In the genomic region with DNA sequence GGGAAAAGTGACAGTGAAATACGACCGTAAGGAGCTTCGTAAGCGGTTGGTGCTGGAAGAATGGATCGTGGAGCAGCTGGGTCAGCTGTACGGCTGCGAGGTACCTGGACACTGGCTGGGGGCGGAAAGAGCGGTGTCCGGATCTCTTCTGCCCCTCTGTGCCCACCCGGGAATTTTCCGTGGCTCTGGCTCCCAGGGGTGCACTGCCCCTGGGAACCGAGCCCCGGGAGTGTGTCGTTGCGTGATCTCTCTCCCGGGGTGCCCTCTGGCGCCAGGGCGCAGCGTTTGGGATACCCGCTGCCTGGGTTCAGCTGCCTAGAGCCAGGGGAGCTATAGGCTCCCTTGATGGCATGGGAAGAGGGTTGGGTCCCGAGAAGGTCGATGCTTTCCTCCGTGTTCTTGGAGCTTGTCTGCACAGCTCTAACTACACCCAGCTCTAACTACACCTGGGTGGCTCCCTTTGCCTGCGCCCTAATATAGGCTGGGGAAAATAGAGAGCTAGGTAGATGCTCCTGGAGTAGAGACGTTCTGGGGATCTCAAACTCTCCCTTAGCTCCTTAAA, we compare ENCODE assay signal across 7 mouse cellular contexts. TPM values are rescaled to one million over a fixed set of nuclear protein-coding genes. Genes with fewer than 3 reads are reported as not detected.
A peak's percentile ranks its signal among the peaks of the same experiment; 100 is the strongest.
DNase-seq lines count a peak whose midpoint lies in the region; ATAC-seq and TF ChIP-seq lines count a peak whose summit lies in the region.

No protein-coding gene starts in this region.

- H3K4me1 ChIP-seq in forebrain, embryonic 13.5 days: peaks cover 11% of the 10 kb centered on the region
- peaks cover 19% of the 10 kb centered on the region for H3K4me1 ChIP-seq in midbrain, embryonic 10.5 days

- H3K27ac ChIP-seq in forebrain, embryonic 13.5 days: no peak overlapping the region
- H3K27ac ChIP-seq in left cerebral cortex, adult 2 months: peak overlapping the region; percentile 87
- H3K27ac ChIP-seq in midbrain, embryonic 10.5 days (replicated peaks): peak overlapping the region; percentile 69

- in situ Hi-C loops in Patski (cut with MboI; ENCODE audit: low pct_unique_long_range_greater_than_20kb): no loop called here

- H3K27me3 ChIP-seq in Patski: peaks cover 10% of the 10 kb centered on the region
- peaks cover 13% of the 10 kb centered on the region; the same call in 1 of the 2 replicates for H3K27me3 ChIP-seq in forebrain, embryonic 13.5 days
- peaks cover 48% of the 10 kb centered on the region for H3K27me3 ChIP-seq in midbrain, embryonic 10.5 days (ENCODE audit: low read depth, poor library complexity, severe bottlenecking)

- CTCF ChIA-PET in Patski (lab: Charles Lee): interaction anchor here (0.7 to 1.3 kb wide), 3 partner anchors 9 to 164 kb away, joined by 3 to 5 read pairs (median 3); no protein-coding TSS in a partner anchor

- H3K9me3 ChIP-seq in forebrain, embryonic 13.5 days (replicated peaks): no peaks in the 10 kb centered on the region
- H3K9me3 ChIP-seq in midbrain, embryonic 10.5 days (replicated peaks): no peaks in the 10 kb centered on the region

- peak overlapping the region; percentile 73 for H3K9ac ChIP-seq in forebrain, embryonic 13.5 days

- WGBS in forebrain, embryonic 13.5 days: under 1% methylated on average over 26 of the region's 26 CpGs
- 2% methylated on average over 26 of the region's 26 CpGs for WGBS in midbrain, embryonic 10.5 days

- H3K4me2 ChIP-seq in forebrain, embryonic 13.5 days: peak overlapping the region; percentile 90

- DNase-seq in Patski (ENCODE audit: low read depth, low spot score): no peak
- DNase-seq in adrenal gland, postnatal 14 days: peak; percentile 61
- DNase-seq in heart, postnatal 14 days: peak; percentile 21 to 41
- peak; percentile 48 to 56 for DNase-seq in left cerebral cortex, adult 2 months (ENCODE audit: extremely low spot score in 1 of 2, low spot score in 2 of 2)
- no peak for DNase-seq in midbrain, embryonic 10.5 days (ENCODE audit: low spot score)
- DNase-seq in thymus, postnatal 36 days: no peak

- no peaks in the 10 kb centered on the region for H3K36me3 ChIP-seq in forebrain, embryonic 13.5 days (ENCODE audit: poor library complexity, severe bottlenecking)
- no peaks in the 10 kb centered on the region for H3K36me3 ChIP-seq in midbrain, embryonic 10.5 days

- ATAC-seq in Patski: peak; percentile 59
- ATAC-seq in forebrain, embryonic 13.5 days: peak; percentile 60

- POLR2A ChIA-PET in Patski (lab: Charles Lee): interaction anchor here (0.6 kb wide), 1 partner anchor 571 kb away, joined by 3 read pairs; no protein-coding TSS in a partner anchor

- intact Hi-C loops in heart, postnatal 14 days (cut with DNase I): loop anchor here (2.0 kb wide), 1 partner anchor 24 kb away; no protein-coding TSS in a partner anchor
- intact Hi-C loops in left cerebral cortex, adult 2 months (cut with DNase I): loop anchor here (5.0 kb wide), 1 partner anchor 145 kb away; no protein-coding TSS in a partner anchor

- peak overlapping the region; percentile 61 for H3K4me3 ChIP-seq in forebrain, embryonic 13.5 days
- H3K4me3 ChIP-seq in left cerebral cortex, adult 2 months: peak overlapping the region; percentile 80
- H3K4me3 ChIP-seq in midbrain, embryonic 10.5 days: peak overlapping the region; percentile 61

- no peak for TF ChIP-seq CTCF in Patski (IDR thresholded peaks at IDR 0.05)
- TF ChIP-seq CTCF in left cerebral cortex, adult 2 months (IDR thresholded peaks at IDR 0.05): no peak

RNA-seq across cellular contexts. Expression of gene Ppp1r14c, which starts 1.1 kb away (rescaled TPM):
- polyA plus RNA-seq in Patski (2021): 4.2 TPM
- total RNA-seq in adrenal gland, postnatal 14 days (2021): 13.4 and 14.8 TPM in 2 replicates
- 22.2 and 26.1 TPM in 2 replicates for polyA plus RNA-seq in forebrain, embryonic 13.5 days (2015; fragmentation: Nextera tagmentation; extraction: Ambion mirVana)
- total RNA-seq in heart, postnatal 14 days (2021): 100 to 1,000 TPM; 246 to 292 TPM
- total RNA-seq in left cerebral cortex, adult 2 months (2021): 10 to 100 TPM; 14.6 to 15.3 TPM
- 2.5 and 3.8 TPM in 2 replicates for polyA plus RNA-seq in midbrain, embryonic 10.5 days (2016; fragmentation: Nextera tagmentation; extraction: Ambion mirVana)

Comparison
In these comparisons a context has a peak if more than half of its experiments do, and no peak if none do; other contexts are left out.
1. DNase-seq: peak in adrenal gland, postnatal 14 days (single experiment), heart, postnatal 14 days (2 of 2) and left cerebral cortex, adult 2 months (2 of 2); none in Patski (single experiment), midbrain, embryonic 10.5 days (single experiment) and thymus, postnatal 36 days (0 of 2).
2. RNA of gene Ppp1r14c, which starts 1.1 kb away (total RNA-seq): 246 to 292 TPM in heart, postnatal 14 days; 14.6 to 15.3 TPM in left cerebral cortex, adult 2 months and 13.4 to 14.8 TPM in adrenal gland, postnatal 14 days; every median in the first group is over 10 times any median in the second.
3. Peak in every context shown above with its lines, with median percentiles within 50 percentile points of each other: H3K4me3 ChIP-seq.